Mouse (Mus musculus) thymus, adult 2 months (tissue): ENCODE data around the gene Tex29.

Source experiments
- CTCF ChIP-seq: fragments of 200-500 bp; IDR thresholded peaks from 2 replicates; pipeline ENCODE4 v1.5.1; 2012; ENCODE audit warnings: mild to moderate bottlenecking, control low read depth, low read length, moderate library complexity, borderline replicate concordance; ENCODE audit not compliant: control insufficient read depth, poor library complexity, insufficient read depth; ENCODE audit errors: extremely low read depth
- POLR2A ChIP-seq: fragments of 200-500 bp; IDR thresholded peaks from 2 replicates; pipeline ENCODE4 v1.6.1; 2012; ENCODE audit warnings: mild to moderate bottlenecking, low read length, control low read depth, moderate library complexity; ENCODE audit not compliant: control insufficient read depth, poor library complexity, insufficient read depth; ENCODE audit errors: extremely low read depth

- TF ChIP-seq CTCF (no peak), POLR2A (no peak)
Measured at GRCm38 (mm10) chr8:11831174-11831573, 9.1 kb upstream of the Tex29 start.
